Mouse (Mus musculus) large intestine, adult 2 months (tissue): ENCODE results near the gene Fam89a. TPM values are rescaled to one million over a fixed set of nuclear protein-coding genes. Genes with fewer than 3 reads are reported as not detected.

ENCODE experiments used
- DNase-seq: peaks from one replicate; pipeline ENCODE4 v3.0.0-alpha.2; 2012; ENCODE audit warnings: low read depth, low spot score
- WGBS: fragments of 180-500 bp; shearing (Covaris S2); methylation state at CpG from one replicate; pipeline ENCODE4 v1.1.7; 2018; 5-methylcytosine and 5-hydroxymethylcytosine counted together
- polyA plus RNA-seq: library from polyadenylated mRNA; depleted of rRNA; stranded (reverse); fragments of >200 nt; gene quantifications from 2 replicates; pipeline ENCODE4 v1.2.3, GENCODE M21; 2012

Fam89a gene
- polyA plus RNA-seq, 1 experiment, result 1.5 TPM

GRCm38 (mm10) chr8:124754792-124755190 is 3.2 kb upstream of the Fam89a start:
- no peak for DNase-seq
- WGBS, result 23% methylated on average over 4 of the region's 4 CpGs

GRCm38 (mm10) chr8:124754101-124754791 is 2.6 kb upstream of the Fam89a start:
- DNase-seq, result no peak
- WGBS, result 22% methylated on average over 11 of the region's 11 CpGs

- WGBS, result 48% methylated on average over 21 of the region's 21 CpGs
- no peak for DNase-seq
These were observed 762 bp upstream of the Fam89a start for GRCm38 (mm10) chr8:124752325-124752862.

GRCm38 (mm10) chr8:124751191-124751590 is 441 bp downstream of the Fam89a start:
- 0% methylated on average over 31 of the region's 31 CpGs for WGBS

GRCm38 (mm10) chr8:124746661-124747060 is 5.0 kb downstream of the Fam89a start:
- 40% methylated on average over 13 of the region's 13 CpGs for WGBS
- DNase-seq, result no peak

More at GRCm38 (mm10) chr8:124751191-124751590, 441 bp downstream of the Fam89a start:
- no peak for DNase-seq

- WGBS, result 31% methylated on average over 1 of the region's 1 CpGs
- no peak for DNase-seq
These were observed 12.4 kb downstream of the Fam89a start for GRCm38 (mm10) chr8:124739268-124739667.

GRCm38 (mm10) chr8:124735371-124735911 is 16.2 kb downstream of the Fam89a start:
- no peak for DNase-seq
- WGBS, result 82% methylated on average over 3 of the region's 3 CpGs

- 90% methylated on average over 8 of the region's 8 CpGs for WGBS
- DNase-seq, result no peak
These were observed 18.8 kb downstream of the Fam89a start for GRCm38 (mm10) chr8:124732828-124733227.

- DNase-seq, result no peak
- 94% methylated on average over 7 of the region's 7 CpGs for WGBS
These were observed 27.3 kb downstream of the Fam89a start for GRCm38 (mm10) chr8:124724301-124724700.

GRCm38 (mm10) chr8:124721862-124722515 is 29.6 kb downstream of the Fam89a start, which contains the start of the genes Ttc13 and Arv1:
Gene Ttc13 (minus strand): TSS chr8:124721983.
Gene Arv1 (plus strand): TSS chr8:124722139.
- WGBS, result under 1% methylated on average over 59 of the region's 59 CpGs
- DNase-seq, result peak; percentile 66

GRCm38 (mm10) chr8:124720938-124721861 is 30.4 kb downstream of the Fam89a start:
- DNase-seq, result no peak
- WGBS, result 2% methylated on average over 31 of the region's 31 CpGs

- 83% methylated on average over 7 of the region's 7 CpGs for WGBS
- DNase-seq, result no peak
These were observed 31.5 kb downstream of the Fam89a start for GRCm38 (mm10) chr8:124720133-124720532.

GRCm38 (mm10) chr8:124715736-124716135 is 35.9 kb downstream of the Fam89a start:
- WGBS, result 84% methylated on average over 8 of the region's 8 CpGs
- no peak for DNase-seq

GRCm38 (mm10) chr8:124713207-124713606 is 38.4 kb downstream of the Fam89a start:
- no peak for DNase-seq
- 93% methylated on average over 6 of the region's 6 CpGs for WGBS

- DNase-seq, result no peak
- WGBS, result 78% methylated on average over 8 of the region's 8 CpGs
These were observed 45.8 kb downstream of the Fam89a start for GRCm38 (mm10) chr8:124705823-124706222.

- 83% methylated on average over 4 of the region's 4 CpGs for WGBS
These were observed 47.3 kb downstream of the Fam89a start for GRCm38 (mm10) chr8:124704376-124704775.

GRCm38 (mm10) chr8:124703526-124703925 is 48.1 kb downstream of the Fam89a start:
- DNase-seq, result no peak
- WGBS, result 62% methylated on average over 4 of the region's 4 CpGs

More at GRCm38 (mm10) chr8:124704376-124704775, 47.3 kb downstream of the Fam89a start:
- no peak for DNase-seq

- WGBS, result 66% methylated on average over 3 of the region's 3 CpGs
- DNase-seq, result no peak
These were observed 49.4 kb downstream of the Fam89a start for GRCm38 (mm10) chr8:124702183-124702582.

GRCm38 (mm10) chr8:124701023-124701422 is 50.6 kb downstream of the Fam89a start:
- no peak for DNase-seq
- 40% methylated on average over 9 of the region's 9 CpGs for WGBS
